Mouse (Mus musculus) liver, embryonic 14.5 days (tissue): Measurements from ENCODE around the gene Abat.

ENCODE experiments used
- CTCF ChIP-seq: IDR thresholded peaks from 2 replicates; pipeline ENCODE4 v1.5.1; 2016; ENCODE audit warnings: antibody characterized with exemption, low read depth, control low read depth
- EP300 ChIP-seq: IDR thresholded peaks from 2 replicates; pipeline ENCODE4 v1.6.1; 2016; ENCODE audit warnings: antibody characterized with exemption, low read depth

GRCm38 (mm10) chr16:8638131-8638530 is 124.9 kb downstream of the Abat start:
- TF ChIP-seq EP300 (no peak), CTCF (no peak)
